Mouse (Mus musculus) liver, postnatal 0 days (tissue): ENCODE results near the gene Lzts3. TPM values are rescaled to one million over a fixed set of nuclear protein-coding genes. Genes with fewer than 3 reads are reported as not detected.
A peak's percentile ranks its signal among the peaks of the same experiment; 100 is the strongest.

ENCODE experiments used
- ATAC-seq: fragments of 200-750 bp; cut with Nextera tagmentation; 2 replicates; pipeline ENCODE4 v1.8.0; 2017; ENCODE audit warnings: mild to moderate bottlenecking, moderate library complexity
- DNase-seq: peaks from one replicate; pipeline ENCODE4 v3.0.0-alpha.2; 2016
- H3K27ac ChIP-seq: fragments of 300-500 bp; sonication (generic); 2 replicates; pipeline ENCODE4 v1.5.1; 2014; ENCODE audit warnings: antibody characterized with exemption, moderate library complexity, mild to moderate bottlenecking, low read depth
- H3K27me3 ChIP-seq: fragments of 300-500 bp; sonication (generic); 2 replicates; pipeline ENCODE4 v1.6.1; 2014; ENCODE audit warnings: low read length, control low read depth, mixed read lengths; ENCODE audit not compliant: insufficient read depth
- H3K36me3 ChIP-seq: fragments of 300-500 bp; sonication (generic); replicated peaks from 2 replicates; pipeline ENCODE4 v1.6.1; 2014; ENCODE audit warnings: mild to moderate bottlenecking, control low read depth, low read length, moderate library complexity, mixed read lengths; ENCODE audit not compliant: insufficient read depth
- H3K4me1 ChIP-seq: fragments of 300-500 bp; sonication (generic); 2 replicates; pipeline ENCODE4 v1.6.1; 2014; ENCODE audit warnings: antibody characterized with exemption, mild to moderate bottlenecking, control low read depth; ENCODE audit not compliant: insufficient read depth
- H3K4me2 ChIP-seq: fragments of 300-500 bp; sonication (generic); 2 replicates; pipeline ENCODE4 v1.6.1; 2014; ENCODE audit warnings: low read depth, mild to moderate bottlenecking, low read length, moderate library complexity, mixed read lengths
- H3K4me3 ChIP-seq: fragments of 300-500 bp; sonication (generic); 2 replicates; pipeline ENCODE4 v1.5.1; 2014; ENCODE audit warnings: low read depth, low read length
- H3K9ac ChIP-seq: fragments of 300-500 bp; sonication (generic); replicated peaks from 2 replicates; pipeline ENCODE4 v1.6.1; 2014; ENCODE audit warnings: mild to moderate bottlenecking, moderate library complexity
- H3K9me3 ChIP-seq: fragments of 300-500 bp; sonication (generic); 2 replicates; pipeline ENCODE4 v1.6.1; 2016; ENCODE audit warnings: mild to moderate bottlenecking, control low read depth, low read length, mixed read lengths
- CTCF ChIP-seq: sonication (generic); IDR thresholded peaks from 2 replicates; pipeline ENCODE4 v1.5.1; 2016; ENCODE audit warnings: antibody characterized with exemption, low read depth
- EP300 ChIP-seq: IDR thresholded peaks from 2 replicates; pipeline ENCODE4 v1.6.1; 2016; ENCODE audit warnings: antibody characterized with exemption, low read depth, mild to moderate bottlenecking
- WGBS: fragments of 180-500 bp; shearing (Covaris S2); extraction: QIAGEN DNeasy Blood & Tissue Kit; methylation state at CpG from one replicate; pipeline ENCODE4 v1.1.7; 2014; ENCODE audit not compliant: insufficient replicate concordance; 5-methylcytosine and 5-hydroxymethylcytosine counted together
- polyA plus RNA-seq: library from polyadenylated mRNA; unstranded; fragments of >200 nt; fragmentation: Nextera tagmentation; extraction: Ambion mirVana; gene quantifications from 2 replicates; pipeline ENCODE4 v1.2.1, GENCODE M21; 2015

The Lzts3 gene
- polyA plus RNA-seq, 1 experiment from 2014 or later = 1.2 TPM

- H3K4me3 ChIP-seq = peak overlapping the region; percentile 31; the same call in 1 of the 2 replicates
- ATAC-seq (no peak), DNase-seq (no peak)
- WGBS = 36% methylated on average over 14 of the region's 14 CpGs
- no peaks in the 10 kb centered on the region for H3K9me3 ChIP-seq
- no peak overlapping the region for H3K27ac ChIP-seq
- peaks cover 12% of the 10 kb centered on the region for H3K4me1 ChIP-seq
- peaks cover 42% of the 10 kb centered on the region for H3K27me3 ChIP-seq
- peak overlapping the region; percentile 60; the same call in 1 of the 2 replicates for H3K4me2 ChIP-seq
- no peaks in the 10 kb centered on the region; the same call in 1 of the 2 replicates for H3K36me3 ChIP-seq
- H3K9ac ChIP-seq = no peak overlapping the region; the same call in 1 of the 2 replicates
- TF ChIP-seq CTCF (no peak), EP300 (no peak)
Observed at GRCm38 (mm10) chr2:130634006-130634738, 8.4 kb downstream of the Lzts3 start.

DNA sequence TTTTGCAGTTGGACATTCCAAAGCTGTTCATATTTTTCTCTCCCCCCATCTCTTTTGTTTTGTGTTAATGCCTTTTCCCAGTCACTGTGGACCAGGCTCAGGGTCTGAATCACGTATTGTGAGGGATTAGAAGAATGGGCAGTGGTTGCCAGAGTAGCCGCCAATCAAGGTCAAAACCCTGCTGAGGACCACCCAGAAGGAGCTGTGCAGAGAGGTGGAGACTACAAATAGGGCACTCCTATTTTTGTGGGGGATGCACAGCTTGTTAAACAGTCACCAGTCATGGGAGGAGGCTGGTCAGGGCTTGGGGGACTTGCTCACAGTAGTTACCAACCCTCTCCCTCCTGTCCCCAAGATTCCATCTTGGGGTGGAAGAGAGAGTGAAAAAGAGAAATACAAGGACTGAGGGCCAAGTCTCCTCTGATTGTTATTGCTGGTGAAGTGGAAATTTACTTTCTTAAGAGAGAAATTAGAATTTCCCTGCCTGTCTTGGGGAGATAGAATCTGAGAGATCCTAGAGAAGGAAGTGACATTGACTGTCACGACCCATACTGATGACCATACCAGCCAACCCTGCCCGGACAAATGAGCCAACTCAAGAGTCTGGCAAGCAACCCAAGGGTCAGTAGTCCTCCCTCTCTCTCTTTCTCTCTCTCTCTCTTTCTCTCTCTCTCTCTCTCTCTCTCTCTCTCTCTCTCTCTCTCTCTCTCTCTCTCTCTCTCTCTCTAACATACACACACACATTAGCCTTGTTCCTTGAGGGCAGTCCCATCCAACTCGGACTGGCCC, 9.5 kb downstream of the Lzts3 start:
- ATAC-seq (no peak), DNase-seq (no peak)
- peaks cover 15% of the 10 kb centered on the region for H3K4me1 ChIP-seq
- H3K9me3 ChIP-seq = no peaks in the 10 kb centered on the region
- peaks cover 41% of the 10 kb centered on the region for H3K27me3 ChIP-seq
- no peaks in the 10 kb centered on the region; the same call in 1 of the 2 replicates for H3K36me3 ChIP-seq
- TF ChIP-seq EP300 = no peak
- no peak for TF ChIP-seq CTCF
- no peak overlapping the region for H3K4me2 ChIP-seq
- no peak overlapping the region for H3K27ac ChIP-seq
- no peak overlapping the region for H3K4me3 ChIP-seq
- H3K9ac ChIP-seq = no peak overlapping the region
- 59% methylated on average over 5 of the region's 5 CpGs for WGBS

DNA sequence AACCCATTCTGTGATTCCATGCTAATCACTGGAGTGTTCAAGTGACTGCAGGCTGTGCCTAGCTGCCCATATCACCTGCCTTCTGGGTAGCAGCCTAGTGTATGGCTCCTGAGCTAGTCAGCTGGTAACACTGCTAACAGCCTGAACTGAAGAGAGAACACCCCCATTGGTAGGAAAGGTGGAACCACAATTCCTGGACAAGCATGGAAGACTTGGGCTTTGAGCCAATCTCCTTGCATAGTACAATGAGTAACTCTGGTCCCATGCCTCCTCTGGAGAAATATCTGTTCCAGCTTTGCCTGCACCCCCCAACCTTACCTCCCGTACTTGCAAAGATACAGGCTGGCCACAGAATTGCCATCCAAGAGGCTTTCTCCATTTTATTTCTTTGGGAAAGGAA, 10.2 kb downstream of the Lzts3 start:
- Histone ChIP-seq H3K4me1 (peaks cover 16% of the 10 kb centered on the region), H3K9ac (no peak overlapping the region), H3K9me3 (no peaks in the 10 kb centered on the region), H3K4me2 (no peak overlapping the region), H3K4me3 (no peak overlapping the region), H3K27ac (no peak overlapping the region), H3K27me3 (peaks cover 36% of the 10 kb centered on the region), H3K36me3 (peaks cover 4% of the 10 kb centered on the region)
- DNase-seq (no peak), ATAC-seq (no peak)
- 79% methylated on average over 1 of the region's 1 CpGs for WGBS
- TF ChIP-seq CTCF (no peak), EP300 (no peak)

DNA sequence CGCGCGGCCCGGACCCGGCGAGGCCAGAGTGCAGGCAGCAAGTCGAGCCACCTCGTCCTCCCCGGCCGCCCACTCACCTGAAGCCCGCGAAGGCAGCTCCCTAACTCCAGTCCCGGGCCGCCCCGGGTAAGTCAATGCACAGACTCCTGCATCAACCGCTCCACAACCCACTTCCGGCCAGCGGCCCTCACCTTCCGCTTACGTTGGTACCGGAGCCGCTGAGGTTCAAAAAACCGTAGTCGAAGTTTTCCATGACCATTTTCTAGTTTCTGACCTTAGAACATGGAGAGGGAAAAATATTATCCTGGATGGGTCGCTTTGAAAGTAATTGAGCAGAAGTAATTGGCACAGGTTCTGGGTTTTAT, 12.8 kb downstream of the Lzts3 start, which contains the start of the genes Fastkd5 and Ubox5:
Gene Fastkd5, minus strand, starts transcription at position 189 of the 365 bp plus-strand sequence.
Gene Ubox5, minus strand, starts transcription at position 200 of the 365 bp plus-strand sequence.
- H3K27me3 ChIP-seq = peaks cover 14% of the 10 kb centered on the region
- H3K9ac ChIP-seq = peak within 1 kb of the TSS; percentile 96
- H3K4me1 ChIP-seq = peaks cover 13% of the 10 kb centered on the region
- H3K9me3 ChIP-seq = no peaks in the 10 kb centered on the region
- DNase-seq (peak; percentile 91), ATAC-seq (peak; percentile 89)
- H3K4me2 ChIP-seq = peak within 1 kb of the TSS; percentile 97
- WGBS = under 1% methylated on average over 25 of the region's 25 CpGs
- H3K36me3 ChIP-seq = peaks cover 16% of the 10 kb centered on the region
- peak within 1 kb of the TSS; percentile 99 for H3K4me3 ChIP-seq
- no peak for TF ChIP-seq CTCF
- peak; percentile 74 for TF ChIP-seq EP300
- peak within 1 kb of the TSS; percentile 93 for H3K27ac ChIP-seq

- peak overlapping the region; percentile 96 for H3K9ac ChIP-seq
- H3K27ac ChIP-seq = peak overlapping the region; percentile 93
- no peak for TF ChIP-seq EP300
- TF ChIP-seq CTCF = no peak
- peaks cover 9% of the 10 kb centered on the region for H3K27me3 ChIP-seq
- peak overlapping the region; percentile 97 for H3K4me2 ChIP-seq
- no peaks in the 10 kb centered on the region for H3K9me3 ChIP-seq
- H3K4me3 ChIP-seq = peak overlapping the region; percentile 99
- DNase-seq (no peak), ATAC-seq (peak; percentile 73)
- WGBS = under 1% methylated on average over 37 of the region's 37 CpGs
- H3K36me3 ChIP-seq = peaks cover 17% of the 10 kb centered on the region
- peaks cover 13% of the 10 kb centered on the region for H3K4me1 ChIP-seq
Observed at GRCm38 (mm10) chr2:130629080-130629838, 13.3 kb downstream of the Lzts3 start.
